Mouse (Mus musculus) forebrain, embryonic 12.5 days (tissue): ENCODE measurements around the gene Fam172a. TPM values are rescaled to one million over a fixed set of nuclear protein-coding genes. Genes with fewer than 3 reads are reported as not detected.

Source experiments
- ATAC-seq: fragments of 200-750 bp; cut with Nextera tagmentation; 2 replicates; pipeline ENCODE4 v1.8.0; 2017; ENCODE audit warnings: moderate TSS enrichment; ENCODE audit not compliant: low FRiP score
- H3K27ac ChIP-seq: fragments of 300-500 bp; sonication (generic); 2 replicates; pipeline ENCODE4 v1.5.1; 2016; ENCODE audit warnings: mild to moderate bottlenecking
- H3K27me3 ChIP-seq: fragments of 300-500 bp; sonication (generic); 2 replicates; pipeline ENCODE4 v1.6.1; 2016; ENCODE audit warnings: mild to moderate bottlenecking
- H3K36me3 ChIP-seq: fragments of 300-500 bp; sonication (generic); replicated peaks from 2 replicates; pipeline ENCODE4 v1.6.1; 2016; ENCODE audit warnings: mild to moderate bottlenecking
- H3K4me1 ChIP-seq: fragments of 300-500 bp; sonication (generic); 2 replicates; pipeline ENCODE4 v1.6.1; 2016
- H3K4me2 ChIP-seq: fragments of 300-500 bp; sonication (generic); 2 replicates; pipeline ENCODE4 v1.6.1; 2016; ENCODE audit warnings: mild to moderate bottlenecking, moderate library complexity
- H3K4me3 ChIP-seq: fragments of 300-500 bp; sonication (generic); replicated peaks from 2 replicates; pipeline ENCODE4 v1.5.1; 2016; ENCODE audit warnings: mild to moderate bottlenecking
- H3K9ac ChIP-seq: fragments of 300-500 bp; sonication (generic); 2 replicates; pipeline ENCODE4 v1.6.1; 2016; ENCODE audit warnings: mild to moderate bottlenecking
- H3K9me3 ChIP-seq: fragments of 300-500 bp; sonication (generic); 2 replicates; pipeline ENCODE4 v1.6.1; 2016
- WGBS: fragments of 180-500 bp; shearing (Covaris S2); methylation state at CpG from one replicate; pipeline ENCODE4 v1.1.7; 2016; 5-methylcytosine and 5-hydroxymethylcytosine counted together
- polyA plus RNA-seq: library from polyadenylated mRNA; unstranded; fragments of >200 nt; fragmentation: Nextera tagmentation; extraction: Ambion mirVana; gene quantifications from 2 replicates; pipeline ENCODE4 v1.2.1, GENCODE M21; 2016

Gene Fam172a
- polyA plus RNA-seq, 1 experiment from 2014 or later: 52.1 TPM

DNA sequence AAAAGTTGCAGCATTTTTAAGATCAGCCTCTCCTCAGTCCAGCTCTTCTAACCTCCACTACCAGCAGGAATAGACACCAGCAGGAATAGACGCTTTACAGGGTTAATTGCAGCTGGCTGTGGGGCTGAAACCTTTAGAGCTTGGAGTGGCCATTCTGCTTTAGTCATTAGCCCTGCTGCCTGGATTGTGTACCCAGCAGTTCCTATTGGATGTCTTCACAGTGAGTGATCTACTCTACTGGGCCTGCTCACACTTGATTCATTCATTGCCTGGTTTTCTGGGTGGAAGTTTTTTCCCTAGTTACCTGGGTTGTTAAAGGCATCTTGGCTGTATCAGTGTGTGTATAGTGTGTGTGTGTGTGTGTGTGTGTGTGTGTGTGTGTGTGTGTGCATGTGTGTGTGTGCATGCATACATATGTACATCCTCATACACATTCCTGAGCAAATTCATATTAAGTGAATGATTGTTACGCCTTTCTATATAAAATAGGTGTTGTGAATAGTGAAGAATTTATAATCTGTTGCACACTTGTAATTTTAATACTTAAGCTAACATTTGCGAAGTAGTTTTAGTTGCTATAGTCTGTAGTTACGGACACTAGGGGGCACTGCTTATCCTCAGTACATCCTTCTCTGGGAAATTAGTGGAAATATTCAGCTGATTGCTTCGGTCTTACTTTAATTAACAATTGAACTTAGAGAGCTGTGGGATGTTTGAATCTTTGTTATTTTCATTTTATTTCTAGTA, 280.4 kb downstream of the Fam172a start:
- peaks cover 9% of the 10 kb centered on the region for H3K4me1 ChIP-seq
- WGBS: 21% methylated on average over 5 of the region's 5 CpGs
- H3K9me3 ChIP-seq: no peaks in the 10 kb centered on the region
- ATAC-seq: peak; percentile 87
- H3K36me3 ChIP-seq: no peaks in the 10 kb centered on the region
- H3K4me3 ChIP-seq: no peak overlapping the region
- no peak overlapping the region for H3K4me2 ChIP-seq
- peak overlapping the region; percentile 80 for H3K27ac ChIP-seq
- H3K27me3 ChIP-seq: no peaks in the 10 kb centered on the region
- H3K9ac ChIP-seq: no peak overlapping the region

DNA sequence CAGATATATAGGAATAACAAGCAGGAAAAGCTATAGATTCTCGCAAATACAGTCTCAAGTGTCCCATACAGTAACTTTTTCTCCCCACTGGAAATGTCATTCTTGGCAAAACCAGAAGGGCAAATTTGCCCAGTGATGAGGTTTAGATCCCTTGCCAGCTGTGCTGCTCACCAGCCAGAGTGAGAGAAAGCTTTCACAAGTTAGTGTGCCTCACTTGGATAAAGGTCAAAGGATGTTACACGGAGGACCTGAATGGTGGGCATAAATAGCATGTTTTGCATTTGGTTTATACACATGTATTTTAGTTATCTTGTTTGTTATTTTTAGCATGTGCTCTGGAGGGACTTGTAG, 281.0 kb downstream of the Fam172a start:
- Histone ChIP-seq H3K9ac (no peak overlapping the region), H3K36me3 (no peaks in the 10 kb centered on the region), H3K27me3 (no peaks in the 10 kb centered on the region), H3K9me3 (no peaks in the 10 kb centered on the region), H3K4me1 (peaks cover 9% of the 10 kb centered on the region), H3K4me3 (no peak overlapping the region), H3K4me2 (no peak overlapping the region), H3K27ac (peak overlapping the region; percentile 54; the same call in 1 of the 2 replicates)
- WGBS: 57% methylated on average over 2 of the region's 2 CpGs
- ATAC-seq: peak; percentile 10; the same call in 1 of the 2 replicates

DNA sequence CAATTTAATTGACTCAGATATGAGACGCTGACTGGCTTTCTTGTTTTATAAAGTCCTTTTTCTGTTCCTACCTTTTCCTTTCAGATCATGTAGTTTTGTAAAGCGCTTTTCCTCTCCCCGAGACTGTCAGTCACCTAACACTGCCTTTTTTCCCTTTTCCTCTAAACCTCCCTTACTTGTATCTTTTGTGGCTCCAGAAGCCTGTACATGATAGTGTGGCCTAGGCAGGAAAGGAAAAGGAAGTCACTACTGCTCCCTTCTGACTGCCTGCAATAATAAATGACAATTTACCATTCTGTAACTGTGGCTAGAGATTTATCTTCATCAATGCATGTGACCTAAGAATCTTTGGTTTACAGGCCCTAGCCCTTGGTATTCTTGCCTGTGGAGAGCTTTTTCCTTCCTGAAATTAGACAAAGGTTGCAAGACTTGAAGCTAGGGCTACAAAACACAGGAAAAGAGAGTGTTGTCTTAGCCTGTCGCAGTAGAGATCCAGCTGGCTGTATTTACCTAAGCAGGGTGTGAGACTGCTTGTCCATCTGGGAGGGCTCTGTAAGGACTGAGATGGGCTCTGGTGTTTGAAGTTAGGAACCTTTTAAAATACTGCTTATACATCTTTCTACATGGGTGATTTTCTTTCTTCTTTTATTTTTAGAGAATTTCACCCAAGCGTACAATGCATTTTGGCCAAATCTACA, 289.5 kb downstream of the Fam172a start:
- 0 out of 2 replicates have a peak, but pooled peaks cover 6% of the 10 kb centered on the region for H3K4me1 ChIP-seq
- no peak overlapping the region for H3K4me2 ChIP-seq
- WGBS: 75% methylated on average over 5 of the region's 5 CpGs
- H3K9ac ChIP-seq: no peak overlapping the region
- no peak overlapping the region for H3K4me3 ChIP-seq
- no peaks in the 10 kb centered on the region for H3K9me3 ChIP-seq
- peak overlapping the region; percentile 43; the same call in 1 of the 2 replicates for H3K27ac ChIP-seq
- H3K36me3 ChIP-seq: no peaks in the 10 kb centered on the region
- ATAC-seq: no peak
- no peaks in the 10 kb centered on the region for H3K27me3 ChIP-seq

DNA sequence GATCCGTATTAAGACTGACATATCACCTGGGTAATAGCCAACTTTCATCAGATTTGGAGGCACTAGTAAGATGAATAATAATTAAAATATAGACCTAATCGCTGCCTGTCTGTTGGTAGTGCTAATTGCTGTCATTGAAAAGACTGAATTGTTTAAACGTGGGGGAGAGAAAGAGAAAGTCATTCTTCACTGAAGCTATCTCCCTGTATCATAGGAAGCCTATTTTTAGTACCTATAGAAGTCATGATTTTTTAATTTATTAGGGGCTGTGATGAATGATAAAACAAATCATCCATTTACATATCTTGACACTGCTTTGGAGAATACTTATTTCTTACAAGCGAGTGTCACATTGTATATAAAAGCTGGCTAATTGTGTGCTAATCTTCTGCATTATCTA, 302.8 kb downstream of the Fam172a start:
- no peaks in the 10 kb centered on the region for H3K9me3 ChIP-seq
- ATAC-seq: peak; percentile 28; the same call in 1 of the 2 replicates
- no peak overlapping the region for H3K4me3 ChIP-seq
- WGBS: 40% methylated on average over 4 of the region's 4 CpGs
- H3K4me1 ChIP-seq: peaks cover 14% of the 10 kb centered on the region
- no peak overlapping the region for H3K27ac ChIP-seq
- H3K9ac ChIP-seq: no peak overlapping the region
- H3K4me2 ChIP-seq: no peak overlapping the region
- no peaks in the 10 kb centered on the region for H3K36me3 ChIP-seq
- no peaks in the 10 kb centered on the region for H3K27me3 ChIP-seq

DNA sequence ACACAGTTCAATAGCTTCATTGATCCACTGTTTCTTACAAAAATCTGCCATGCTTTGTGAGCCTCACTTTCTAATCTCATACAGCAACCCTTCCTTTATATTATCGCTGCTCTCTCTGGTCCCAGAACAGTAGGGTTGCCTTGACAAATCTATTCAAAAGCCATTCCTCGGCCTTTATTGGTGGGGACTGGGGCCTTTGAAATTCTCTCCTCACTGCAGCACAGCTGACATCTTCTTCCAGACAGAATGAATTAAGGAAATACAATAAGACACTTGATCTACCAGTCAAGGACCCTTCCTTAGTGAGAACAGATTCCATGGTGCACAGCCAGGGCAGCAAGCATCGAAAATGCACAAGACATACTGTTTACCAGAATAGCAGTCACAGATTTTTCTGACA, 303.5 kb downstream of the Fam172a start:
- Histone ChIP-seq H3K4me3 (no peak overlapping the region), H3K4me1 (peaks cover 14% of the 10 kb centered on the region), H3K36me3 (0 out of 2 replicates have a peak, but pooled peaks cover 5% of the 10 kb centered on the region), H3K27ac (peak overlapping the region; percentile 47; the same call in 1 of the 2 replicates), H3K27me3 (no peaks in the 10 kb centered on the region), H3K4me2 (no peak overlapping the region), H3K9ac (no peak overlapping the region), H3K9me3 (no peaks in the 10 kb centered on the region)
- 8% methylated on average over 3 of the region's 3 CpGs for WGBS
- peak; percentile 83 for ATAC-seq

DNA sequence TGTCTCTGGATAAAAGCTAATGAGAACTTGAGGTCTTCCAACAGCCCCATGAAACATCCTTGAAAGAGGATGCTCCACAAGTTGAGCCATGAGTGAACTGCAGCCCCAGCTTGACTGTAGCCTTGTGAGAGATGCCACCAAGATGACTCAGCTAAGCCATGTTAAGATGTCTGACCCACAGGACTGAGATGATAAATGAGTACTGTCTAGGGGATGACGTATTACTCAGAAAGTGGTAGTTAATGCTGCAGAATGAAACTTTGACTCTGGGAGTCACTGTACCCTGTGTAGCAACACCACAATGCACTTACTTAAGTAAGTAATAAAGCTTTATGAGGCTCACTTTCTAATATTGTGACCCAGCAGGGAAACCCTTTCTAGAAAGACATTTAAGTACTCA, 308.3 kb downstream of the Fam172a start:
- peaks cover 5% of the 10 kb centered on the region for H3K4me1 ChIP-seq
- H3K9me3 ChIP-seq: no peaks in the 10 kb centered on the region
- 90% methylated on average over 1 of the region's 1 CpGs for WGBS
- H3K27me3 ChIP-seq: no peaks in the 10 kb centered on the region
- H3K36me3 ChIP-seq: 0 out of 2 replicates have a peak, but pooled peaks cover 5% of the 10 kb centered on the region
- H3K4me3 ChIP-seq: no peak overlapping the region
- H3K27ac ChIP-seq: no peak overlapping the region
- no peak overlapping the region for H3K4me2 ChIP-seq
- no peak overlapping the region for H3K9ac ChIP-seq
- ATAC-seq: no peak

DNA sequence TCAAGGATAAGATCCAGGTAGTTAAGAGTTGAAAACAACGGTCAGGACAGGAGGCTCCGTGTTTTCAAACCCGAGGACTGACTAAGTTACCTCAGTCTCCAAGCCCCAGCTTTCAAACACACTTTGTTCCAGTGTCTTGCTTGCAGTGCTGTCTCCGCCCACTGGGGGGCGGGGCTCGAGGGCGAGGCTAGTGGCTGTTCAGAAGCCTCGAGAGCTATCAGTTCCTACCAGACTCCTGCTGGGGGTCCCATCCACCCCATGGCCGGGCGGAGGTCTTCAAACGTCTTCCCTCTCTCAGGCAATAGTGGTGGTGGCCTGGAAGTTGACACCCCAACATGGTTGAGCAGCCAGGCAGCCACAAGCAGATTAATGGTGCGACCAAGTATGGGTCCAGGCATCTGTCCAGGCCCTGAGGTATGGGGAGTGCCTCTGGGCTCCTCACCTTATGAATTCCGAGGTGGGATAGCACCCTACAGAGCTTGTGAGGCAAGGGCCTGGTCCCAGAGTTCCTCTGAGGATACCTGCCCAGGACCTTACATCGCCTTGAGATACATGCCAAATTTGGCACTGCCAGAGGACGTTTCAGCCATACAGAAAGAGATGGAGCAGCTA, 323.0 kb downstream of the Fam172a start, which contains the start of gene Pou5f2:
Gene Pou5f2 (plus strand): TSS at position 220 of the 612 bp plus-strand sequence.
- Histone ChIP-seq H3K9me3 (no peaks in the 10 kb centered on the region), H3K9ac (no peak within 1 kb of the TSS), H3K4me3 (no peak within 1 kb of the TSS), H3K27me3 (no peaks in the 10 kb centered on the region), H3K36me3 (no peaks in the 10 kb centered on the region), H3K4me2 (no peak within 1 kb of the TSS), H3K4me1 (no peaks in the 10 kb centered on the region), H3K27ac (no peak within 1 kb of the TSS)
- peak; percentile 49; the same call in 1 of the 2 replicates for ATAC-seq
- 67% methylated on average over 15 of the region's 15 CpGs for WGBS

DNA sequence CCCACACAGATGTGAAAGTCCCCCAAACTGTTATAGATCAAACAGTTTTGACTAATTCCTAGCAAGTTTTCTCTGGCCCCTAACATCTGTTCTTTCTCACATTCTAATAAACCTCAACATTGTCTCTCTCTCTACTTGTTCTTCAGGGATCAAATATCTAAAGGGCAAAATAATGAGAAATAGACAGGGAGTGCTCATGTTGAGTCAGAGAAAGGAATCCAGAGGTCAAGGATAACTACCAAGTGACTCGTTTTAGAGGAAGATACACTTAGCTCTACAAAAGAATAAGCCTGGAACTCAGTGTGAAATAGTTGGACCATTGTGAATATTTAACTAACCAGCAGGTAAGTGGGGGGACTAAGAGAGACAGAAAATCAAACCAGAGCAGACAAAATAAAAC, 331.0 kb downstream of the Fam172a start:
- Histone ChIP-seq H3K27ac (no peak overlapping the region), H3K9ac (no peak overlapping the region), H3K27me3 (no peaks in the 10 kb centered on the region), H3K4me3 (no peak overlapping the region), H3K4me2 (no peak overlapping the region), H3K4me1 (no peaks in the 10 kb centered on the region), H3K9me3 (no peaks in the 10 kb centered on the region), H3K36me3 (no peaks in the 10 kb centered on the region)
- no peak for ATAC-seq
- 50% methylated on average over 1 of the region's 1 CpGs for WGBS

DNA sequence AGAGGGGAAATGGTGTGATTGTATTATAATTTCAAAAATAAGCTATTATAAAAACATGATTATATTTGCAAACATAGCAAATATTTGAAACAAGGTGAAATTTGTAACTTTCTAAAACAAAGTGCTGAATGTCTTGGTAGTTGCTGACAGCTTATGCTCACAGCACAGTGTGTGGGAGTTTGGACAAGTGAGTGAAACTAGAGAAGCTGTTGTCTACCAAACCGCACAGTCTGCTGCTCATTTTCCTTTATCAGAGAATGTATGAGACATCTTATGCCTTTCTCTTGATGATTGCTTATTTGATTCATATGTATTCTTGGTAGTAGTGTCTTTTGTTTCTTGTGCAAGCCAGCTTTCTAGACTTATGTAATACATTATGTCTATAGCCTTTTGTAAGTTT, 335.4 kb downstream of the Fam172a start:
- Histone ChIP-seq H3K9me3 (no peaks in the 10 kb centered on the region), H3K27ac (no peak overlapping the region), H3K4me1 (no peaks in the 10 kb centered on the region), H3K36me3 (no peaks in the 10 kb centered on the region), H3K4me3 (no peak overlapping the region), H3K4me2 (no peak overlapping the region), H3K9ac (no peak overlapping the region), H3K27me3 (no peaks in the 10 kb centered on the region)
- 81% methylated on average over 1 of the region's 1 CpGs for WGBS
- no peak for ATAC-seq

DNA sequence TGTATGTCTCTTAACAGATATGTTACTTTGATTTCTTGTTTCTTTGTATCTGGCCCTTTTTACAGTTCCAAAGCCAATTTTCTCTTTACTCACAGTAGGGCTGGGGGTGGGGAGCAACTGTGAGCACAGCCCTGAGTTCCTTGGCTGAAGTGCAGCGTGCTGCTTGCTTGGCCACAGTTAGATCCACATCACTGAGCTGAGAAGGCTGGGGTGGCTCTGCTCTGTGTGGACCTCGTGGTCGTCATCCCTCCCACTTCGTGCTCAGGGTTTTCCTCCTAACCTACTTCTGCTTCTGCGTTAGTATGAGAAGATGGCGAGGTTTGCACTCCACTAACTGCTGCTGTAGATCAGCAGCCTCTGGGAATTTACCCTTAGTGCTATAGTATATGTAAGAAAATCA, 341.4 kb downstream of the Fam172a start:
- Histone ChIP-seq H3K4me3 (no peak overlapping the region), H3K4me2 (no peak overlapping the region), H3K36me3 (no peaks in the 10 kb centered on the region), H3K9me3 (no peaks in the 10 kb centered on the region), H3K9ac (no peak overlapping the region), H3K27me3 (no peaks in the 10 kb centered on the region), H3K27ac (no peak overlapping the region), H3K4me1 (0 out of 2 replicates have a peak, but pooled peaks cover 2% of the 10 kb centered on the region)
- ATAC-seq: no peak
- WGBS: 79% methylated on average over 6 of the region's 6 CpGs

DNA sequence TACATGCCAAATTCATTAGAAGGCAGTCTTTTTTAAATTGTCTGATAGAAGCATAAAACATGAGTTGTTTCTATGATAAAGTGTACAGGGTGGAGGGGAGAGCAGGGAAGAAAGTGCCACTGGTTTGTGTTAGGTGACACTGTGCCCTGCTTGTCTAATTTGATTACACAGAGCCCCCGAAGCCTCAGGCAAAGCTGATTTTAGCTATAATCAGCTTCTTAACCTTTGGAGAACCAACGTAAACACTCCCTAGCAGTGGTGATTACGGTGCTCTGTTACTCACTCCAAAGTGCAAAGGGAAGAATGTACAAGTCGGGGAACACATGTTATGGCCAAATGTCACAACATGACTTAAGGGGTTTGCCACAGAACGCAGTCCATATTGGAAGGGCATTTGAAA, 343.3 kb downstream of the Fam172a start:
- H3K27me3 ChIP-seq: no peaks in the 10 kb centered on the region
- 64% methylated on average over 5 of the region's 5 CpGs for WGBS
- H3K4me3 ChIP-seq: no peak overlapping the region
- no peaks in the 10 kb centered on the region for H3K9me3 ChIP-seq
- H3K4me2 ChIP-seq: no peak overlapping the region
- H3K4me1 ChIP-seq: 0 out of 2 replicates have a peak, but pooled peaks cover 2% of the 10 kb centered on the region
- no peak for ATAC-seq
- no peaks in the 10 kb centered on the region for H3K36me3 ChIP-seq
- H3K27ac ChIP-seq: no peak overlapping the region
- H3K9ac ChIP-seq: no peak overlapping the region

DNA sequence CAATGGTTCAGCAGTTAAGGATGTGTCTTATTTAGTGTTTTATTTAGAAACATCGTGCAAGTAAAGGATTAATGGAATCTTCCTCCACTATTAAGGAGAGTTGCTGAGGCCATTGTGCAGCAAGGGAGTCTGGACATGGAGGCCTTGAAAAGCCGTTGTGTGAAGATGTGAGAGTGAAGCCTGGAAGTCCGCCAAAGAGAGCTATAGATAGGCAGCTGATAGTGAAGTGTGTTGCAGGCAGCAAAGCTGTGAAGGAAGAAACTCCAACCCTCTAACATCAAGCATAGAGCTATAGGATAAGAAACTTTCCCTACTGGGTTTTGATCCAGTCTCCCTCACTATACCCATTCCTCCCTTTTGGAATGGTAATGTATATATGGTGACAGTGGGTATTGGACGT, 385.9 kb downstream of the Fam172a start:
- ATAC-seq: no peak
- H3K4me2 ChIP-seq: no peak overlapping the region
- WGBS: 89% methylated on average over 4 of the region's 4 CpGs
- no peaks in the 10 kb centered on the region for H3K27me3 ChIP-seq
- H3K4me1 ChIP-seq: no peaks in the 10 kb centered on the region
- H3K9ac ChIP-seq: no peak overlapping the region
- no peaks in the 10 kb centered on the region for H3K9me3 ChIP-seq
- no peak overlapping the region for H3K4me3 ChIP-seq
- no peak overlapping the region for H3K27ac ChIP-seq
- no peaks in the 10 kb centered on the region for H3K36me3 ChIP-seq
